Mouse (Mus musculus) neural tube, embryonic 11.5 days (tissue): Measurements from ENCODE around the gene Cbfa2t3. TPM values are rescaled to one million over a fixed set of nuclear protein-coding genes. Genes with fewer than 3 reads are reported as not detected.

Experiments used
- ATAC-seq: fragments of 200-750 bp; cut with Nextera tagmentation; 2 replicates; pipeline ENCODE4 v1.8.0; 2017; ENCODE audit warnings: moderate number of reproducible peaks, mild to moderate bottlenecking, moderate TSS enrichment, moderate library complexity; ENCODE audit not compliant: insufficient read depth, low FRiP score, low TSS enrichment
- DNase-seq: peaks from one replicate; pipeline ENCODE4 v3.0.0-alpha.2; 2015; ENCODE audit warnings: low spot score
- H3K27ac ChIP-seq: fragments of 300-500 bp; sonication (generic); 2 replicates; pipeline ENCODE4 v1.5.1; 2014; ENCODE audit warnings: low read depth, mild to moderate bottlenecking, low read length
- H3K27me3 ChIP-seq: fragments of 300-500 bp; sonication (generic); 2 replicates; pipeline ENCODE4 v1.6.1; 2014; ENCODE audit warnings: mild to moderate bottlenecking, low read length, mixed read lengths; ENCODE audit not compliant: control insufficient read depth, insufficient read depth
- H3K36me3 ChIP-seq: fragments of 300-500 bp; sonication (generic); 2 replicates; pipeline ENCODE4 v1.6.1; 2014; ENCODE audit warnings: mild to moderate bottlenecking, low read length, moderate library complexity, mixed read lengths; ENCODE audit not compliant: control insufficient read depth, insufficient read depth
- H3K4me1 ChIP-seq: fragments of 300-500 bp; sonication (generic); 2 replicates; pipeline ENCODE4 v1.6.1; 2014; ENCODE audit warnings: low read length, mixed read lengths; ENCODE audit not compliant: control insufficient read depth, insufficient read depth
- H3K4me2 ChIP-seq: fragments of 300-500 bp; sonication (generic); 2 replicates; pipeline ENCODE4 v1.6.1; 2014; ENCODE audit warnings: low read depth, mild to moderate bottlenecking, moderate library complexity
- H3K4me3 ChIP-seq: fragments of 300-500 bp; sonication (generic); 2 replicates; pipeline ENCODE4 v1.5.1; 2014; ENCODE audit warnings: low read depth, low read length
- H3K9ac ChIP-seq: fragments of 300-500 bp; sonication (generic); 2 replicates; pipeline ENCODE4 v1.6.1; 2014; ENCODE audit warnings: mild to moderate bottlenecking, low read length
- H3K9me3 ChIP-seq: fragments of 300-500 bp; sonication (generic); 2 replicates; pipeline ENCODE4 v1.6.1; 2016; ENCODE audit warnings: low read length; ENCODE audit not compliant: control insufficient read depth
- WGBS: fragments of 180-500 bp; shearing (Covaris S2); extraction: QIAGEN DNeasy Blood & Tissue Kit; methylation state at CpG from one replicate; pipeline ENCODE4 v1.1.7; 2014; 5-methylcytosine and 5-hydroxymethylcytosine counted together
- polyA plus RNA-seq: library from polyadenylated mRNA; unstranded; fragments of >200 nt; fragmentation: Nextera tagmentation; extraction: Ambion mirVana; gene quantifications from 2 replicates; pipeline ENCODE4 v1.2.1, GENCODE M21; 2014

Gene Cbfa2t3
- polyA plus RNA-seq, 1 experiment from 2014 or later, result 8.5 TPM

GRCm38 (mm10) chr8:122611295-122612133, 87.4 kb downstream of the Cbfa2t3 start, which contains the start of the genes Galns and Trappc2l:
Gene Galns, minus strand, starts transcription at chr8:122611463.
Gene Trappc2l, plus strand, starts transcription at chr8:122611640.
- Histone ChIP-seq H3K9me3 (no peaks in the 10 kb centered on the region), H3K4me2 (peak within 1 kb of the TSS; percentile 90), H3K27ac (peak within 1 kb of the TSS; percentile 74), H3K36me3 (no peaks in the 10 kb centered on the region), H3K4me3 (peak within 1 kb of the TSS; percentile 47), H3K9ac (peak within 1 kb of the TSS; percentile 72), H3K4me1 (peaks cover 8% of the 10 kb centered on the region), H3K27me3 (no peaks in the 10 kb centered on the region)
- ATAC-seq, result peak; percentile 97
- DNase-seq, result peak; percentile 98
- WGBS, result under 1% methylated on average over 47 of the region's 57 CpGs

GRCm38 (mm10) chr8:122610612-122611277, 88.2 kb downstream of the Cbfa2t3 start:
- ATAC-seq (peak; percentile 10; the same call in 1 of the 2 replicates), DNase-seq (no peak)
- Histone ChIP-seq H3K27ac (0 out of 2 replicates have a peak overlapping the region, but pooled peaks have one; percentile 35), H3K9me3 (no peaks in the 10 kb centered on the region), H3K4me2 (peak overlapping the region; percentile 90), H3K36me3 (no peaks in the 10 kb centered on the region), H3K4me3 (peak overlapping the region; percentile 47), H3K9ac (peak overlapping the region; percentile 72), H3K27me3 (no peaks in the 10 kb centered on the region), H3K4me1 (peaks cover 8% of the 10 kb centered on the region)
- WGBS, result 2% methylated on average over 20 of the region's 20 CpGs

GRCm38 (mm10) chr8:122610209-122610608, 88.7 kb downstream of the Cbfa2t3 start:
- H3K27ac ChIP-seq, result no peak overlapping the region
- 66% methylated on average over 4 of the region's 4 CpGs for WGBS
- ATAC-seq, result no peak
- no peak overlapping the region for H3K4me3 ChIP-seq
- no peak for DNase-seq
- no peaks in the 10 kb centered on the region for H3K9me3 ChIP-seq
- peaks cover 8% of the 10 kb centered on the region for H3K4me1 ChIP-seq
- no peaks in the 10 kb centered on the region for H3K36me3 ChIP-seq
- H3K27me3 ChIP-seq, result no peaks in the 10 kb centered on the region
- H3K9ac ChIP-seq, result no peak overlapping the region
- no peak overlapping the region; the same call in 1 of the 2 replicates for H3K4me2 ChIP-seq

GRCm38 (mm10) chr8:122606810-122607209, 92.1 kb downstream of the Cbfa2t3 start:
- no peak for ATAC-seq
- H3K4me2 ChIP-seq, result no peak overlapping the region
- H3K4me1 ChIP-seq, result peaks cover 2% of the 10 kb centered on the region; the same call in 1 of the 2 replicates
- no peaks in the 10 kb centered on the region for H3K36me3 ChIP-seq
- no peaks in the 10 kb centered on the region for H3K9me3 ChIP-seq
- H3K27ac ChIP-seq, result no peak overlapping the region
- H3K9ac ChIP-seq, result no peak overlapping the region
- no peaks in the 10 kb centered on the region for H3K27me3 ChIP-seq
- H3K4me3 ChIP-seq, result no peak overlapping the region
- DNase-seq, result peak; percentile 9
- WGBS, result 91% methylated on average over 11 of the region's 12 CpGs

- Histone ChIP-seq H3K4me2 (no peak overlapping the region), H3K36me3 (no peaks in the 10 kb centered on the region), H3K27me3 (no peaks in the 10 kb centered on the region), H3K4me1 (no peaks in the 10 kb centered on the region), H3K27ac (no peak overlapping the region), H3K9me3 (no peaks in the 10 kb centered on the region), H3K9ac (no peak overlapping the region), H3K4me3 (no peak overlapping the region)
- ATAC-seq (no peak), DNase-seq (no peak)
- 84% methylated on average over 4 of the region's 4 CpGs for WGBS
These were observed 93.5 kb downstream of the Cbfa2t3 start for GRCm38 (mm10) chr8:122605367-122605766.

GRCm38 (mm10) chr8:122604640-122605039, 94.3 kb downstream of the Cbfa2t3 start:
- no peaks in the 10 kb centered on the region for H3K4me1 ChIP-seq
- H3K27me3 ChIP-seq, result no peaks in the 10 kb centered on the region
- ATAC-seq (no peak), DNase-seq (no peak)
- no peak overlapping the region for H3K9ac ChIP-seq
- no peak overlapping the region for H3K4me2 ChIP-seq
- no peak overlapping the region for H3K27ac ChIP-seq
- H3K9me3 ChIP-seq, result no peaks in the 10 kb centered on the region
- no peak overlapping the region for H3K4me3 ChIP-seq
- 35% methylated on average over 1 of the region's 1 CpGs for WGBS
- H3K36me3 ChIP-seq, result no peaks in the 10 kb centered on the region

- H3K36me3 ChIP-seq, result no peaks in the 10 kb centered on the region
- no peak overlapping the region for H3K27ac ChIP-seq
- no peaks in the 10 kb centered on the region for H3K9me3 ChIP-seq
- DNase-seq (no peak), ATAC-seq (no peak)
- H3K4me3 ChIP-seq, result no peak overlapping the region
- no peak overlapping the region for H3K4me2 ChIP-seq
- WGBS, result 97% methylated on average over 9 of the region's 9 CpGs
- no peaks in the 10 kb centered on the region for H3K27me3 ChIP-seq
- no peak overlapping the region for H3K9ac ChIP-seq
- H3K4me1 ChIP-seq, result no peaks in the 10 kb centered on the region
These were observed 98.2 kb downstream of the Cbfa2t3 start for GRCm38 (mm10) chr8:122600666-122601065.

- Histone ChIP-seq H3K27me3 (no peaks in the 10 kb centered on the region), H3K9me3 (no peaks in the 10 kb centered on the region), H3K4me1 (no peaks in the 10 kb centered on the region), H3K9ac (no peak overlapping the region), H3K36me3 (no peaks in the 10 kb centered on the region), H3K4me3 (no peak overlapping the region), H3K27ac (no peak overlapping the region), H3K4me2 (no peak overlapping the region)
- ATAC-seq (no peak), DNase-seq (no peak)
- 62% methylated on average over 4 of the region's 4 CpGs for WGBS
These were observed 102.9 kb downstream of the Cbfa2t3 start for GRCm38 (mm10) chr8:122596031-122596430.
